Mouse (Mus musculus) heart, postnatal 25 days (tissue): ENCODE measurements at regions not wholly inside any gene's neighbourhood (a gene's known extent, or its start where the extent isn't known, plus 50 kb on each side); places are given as distances from the start of the nearest gene placed in this dataset.

ENCODE experiments used
- DNase-seq: peaks from one replicate; pipeline ENCODE4 v3.0.0; 2022; ENCODE audit warnings: low spot score
- intact Hi-C: fragments of 180-260 bp; cut with DNase I; formaldehyde crosslinking; loops from one replicate; pipeline ENCODE4 v1.15.1; 2025

- no peak for DNase-seq
- intact Hi-C loops = loop anchor here (1.0 to 10.0 kb wide), 5 partner anchors 714 to 2004 kb away; partner anchors contain the start of gene Cep78
These were observed 67.8 kb downstream of the Olfr1505 start for GRCm38 (mm10) chr19:13980988-13981630.

- intact Hi-C loops = loop anchor here (10.0 kb wide), 4 partner anchors 712 to 2002 kb away; partner anchors contain the start of gene Cep78
These were observed 69.5 kb downstream of the Olfr1505 start for GRCm38 (mm10) chr19:13982823-13983222.

More at GRCm38 (mm10) chr19:13982823-13983222, 69.5 kb downstream of the Olfr1505 start:
- no peak for DNase-seq
